Mouse (Mus musculus): ENCODE data around the gene Pfn1. TPM values are rescaled to one million over a fixed set of nuclear protein-coding genes. Genes with fewer than 3 reads are reported as not detected.

The Pfn1 gene
- polyA plus RNA-seq, 1 experiment from 2014 or later: 1,872 TPM

DNA sequence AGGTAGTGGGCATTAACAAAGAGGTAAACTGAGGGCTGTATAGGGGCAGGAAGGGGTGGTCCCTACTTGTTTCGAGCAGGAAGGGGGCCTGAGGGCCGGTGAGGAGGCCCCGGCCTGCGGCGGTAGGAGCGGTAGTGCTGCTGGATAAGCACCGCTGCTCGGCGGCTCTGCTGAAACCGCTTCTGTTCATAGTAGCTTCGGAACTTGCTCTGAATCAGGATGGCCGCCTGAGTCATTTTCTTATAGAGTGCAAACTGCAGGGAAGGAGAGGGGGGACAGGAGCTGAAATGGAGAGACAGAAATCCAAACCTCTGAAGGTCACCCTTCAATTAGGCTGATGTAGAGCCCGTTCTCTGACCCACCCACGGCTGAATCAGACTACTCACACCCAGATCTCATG, 16.0 kb upstream of the Pfn1 start:
- no peak for DNase-seq (ENCODE audit: low spot score)
- peak overlapping the region; percentile 96 for H3K27ac ChIP-seq
- WGBS: 47% methylated on average over 14 of the region's 14 CpGs
- H3K4me1 ChIP-seq (replicated peaks): peaks cover 43% of the 10 kb centered on the region
- H3K27me3 ChIP-seq (ENCODE audit: insufficient read depth, poor library complexity, severe bottlenecking): no peaks in the 10 kb centered on the region
- H3K9me3 ChIP-seq: no peaks in the 10 kb centered on the region
- peak overlapping the region; percentile 80 for H3K4me3 ChIP-seq
- H3K36me3 ChIP-seq: peaks cover 56% of the 10 kb centered on the region

GRCm38 (mm10) chr11:70669582-70670345, 15.3 kb upstream of the Pfn1 start:
- Histone ChIP-seq H3K9me3 (no peaks in the 10 kb centered on the region), H3K27me3 (ENCODE audit: insufficient read depth, poor library complexity, severe bottlenecking) (no peaks in the 10 kb centered on the region), H3K4me3 (peak overlapping the region; percentile 80), H3K4me1 (replicated peaks) (peaks cover 43% of the 10 kb centered on the region), H3K27ac (peak overlapping the region; percentile 96), H3K36me3 (peaks cover 57% of the 10 kb centered on the region)
- DNase-seq (ENCODE audit: low spot score): peak; percentile 83
- under 1% methylated on average over 31 of the region's 31 CpGs for WGBS

- no peaks in the 10 kb centered on the region for H3K27me3 ChIP-seq (ENCODE audit: insufficient read depth, poor library complexity, severe bottlenecking)
- H3K36me3 ChIP-seq: peaks cover 58% of the 10 kb centered on the region
- under 1% methylated on average over 44 of the region's 44 CpGs for WGBS
- H3K4me3 ChIP-seq: peak within 1 kb of the TSS; percentile 80
- peak; percentile 96 for DNase-seq (ENCODE audit: low spot score)
- H3K9me3 ChIP-seq: no peaks in the 10 kb centered on the region
- H3K4me1 ChIP-seq (replicated peaks): peaks cover 42% of the 10 kb centered on the region
- peak within 1 kb of the TSS; percentile 96 for H3K27ac ChIP-seq
Measured at GRCm38 (mm10) chr11:70668771-70669505, 14.5 kb upstream of the Pfn1 start, which contains the start of gene Spag7. Gene Spag7 (minus strand): TSS chr11:70669416.

- peaks cover 60% of the 10 kb centered on the region for H3K36me3 ChIP-seq
Measured at GRCm38 (mm10) chr11:70668335-70668770, 13.9 kb upstream of the Pfn1 start.

DNA sequence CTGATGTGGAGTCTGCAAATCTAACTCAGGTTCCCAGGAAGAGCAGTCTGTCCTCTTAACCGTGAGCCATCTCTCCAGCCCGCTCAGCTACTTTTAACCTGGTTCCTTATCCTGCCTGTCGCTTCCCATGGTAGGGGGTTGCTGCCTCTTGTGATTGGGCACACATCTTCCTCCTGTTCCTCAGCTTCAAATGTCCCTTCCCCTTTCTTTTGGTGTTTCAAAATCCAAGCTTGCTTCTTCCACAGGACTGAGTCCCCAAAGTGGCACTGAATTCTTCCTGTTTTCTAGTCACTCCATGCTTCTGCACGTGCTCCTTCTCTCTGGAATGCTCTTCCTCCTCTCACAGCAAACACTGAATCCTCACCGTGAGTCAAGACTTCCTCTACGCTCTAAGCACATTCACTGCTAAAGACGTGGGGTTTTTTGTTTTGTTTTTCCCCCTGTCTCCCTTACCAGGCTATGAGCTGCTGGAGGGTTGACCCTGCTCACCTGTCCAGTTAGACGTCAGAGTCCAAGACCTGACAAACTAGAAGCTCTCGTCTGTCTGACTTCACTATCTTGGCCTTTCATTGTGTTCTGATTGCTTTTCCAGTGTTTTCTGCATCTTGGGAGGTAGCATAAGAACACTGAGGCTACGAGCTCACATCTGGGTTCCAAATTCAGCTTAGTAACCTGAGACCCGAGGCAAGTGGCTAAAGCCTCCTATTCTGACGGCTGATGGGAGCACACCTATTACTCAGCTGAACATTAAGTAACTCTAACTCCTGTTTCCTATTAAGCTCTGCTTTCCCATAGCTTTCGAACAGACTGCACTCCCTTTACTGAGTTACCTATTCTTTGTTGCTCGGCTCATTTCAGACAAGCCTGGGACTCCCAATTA, 13.1 kb upstream of the Pfn1 start:
- Histone ChIP-seq H3K27me3 (ENCODE audit: insufficient read depth, poor library complexity, severe bottlenecking) (no peaks in the 10 kb centered on the region), H3K27ac (peak overlapping the region; percentile 96), H3K4me3 (peak overlapping the region; percentile 80), H3K36me3 (peaks cover 64% of the 10 kb centered on the region), H3K9me3 (no peaks in the 10 kb centered on the region), H3K4me1 (replicated peaks) (peaks cover 39% of the 10 kb centered on the region)
- no peak for DNase-seq (ENCODE audit: low spot score)
- WGBS: 77% methylated on average over 14 of the region's 14 CpGs

More at GRCm38 (mm10) chr11:70668335-70668770, 13.9 kb upstream of the Pfn1 start:
- no peak for DNase-seq (ENCODE audit: low spot score)
- Histone ChIP-seq H3K4me1 (replicated peaks) (peaks cover 39% of the 10 kb centered on the region), H3K9me3 (no peaks in the 10 kb centered on the region), H3K4me3 (peak overlapping the region; percentile 80), H3K27ac (peak overlapping the region; percentile 96), H3K27me3 (ENCODE audit: insufficient read depth, poor library complexity, severe bottlenecking) (no peaks in the 10 kb centered on the region)
- WGBS: under 1% methylated on average over 15 of the region's 15 CpGs

DNA sequence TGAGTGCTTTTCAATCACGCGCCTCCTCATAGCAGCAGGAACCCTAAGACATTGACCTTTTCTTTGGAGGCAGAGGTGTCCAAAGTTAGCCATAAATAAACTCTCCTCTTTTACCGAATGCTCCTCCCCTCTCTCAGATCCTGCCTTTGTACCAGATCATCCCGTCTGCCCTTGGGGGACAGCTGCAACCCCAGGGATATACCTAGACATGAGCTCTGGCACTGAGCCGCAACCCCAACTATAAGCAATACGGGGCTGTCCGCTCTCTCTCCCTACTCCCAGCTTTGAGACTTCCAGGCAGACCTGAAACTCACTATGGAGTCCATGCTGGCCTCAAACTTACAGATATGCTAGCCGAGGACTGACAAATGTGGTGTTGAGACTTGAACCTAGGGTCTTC, 12.2 kb upstream of the Pfn1 start:
- DNase-seq (ENCODE audit: low spot score): no peak
- no peak overlapping the region for H3K4me3 ChIP-seq
- H3K27me3 ChIP-seq (ENCODE audit: insufficient read depth, poor library complexity, severe bottlenecking): no peaks in the 10 kb centered on the region
- H3K4me1 ChIP-seq (replicated peaks): peaks cover 39% of the 10 kb centered on the region
- peaks cover 64% of the 10 kb centered on the region for H3K36me3 ChIP-seq
- WGBS: 93% methylated on average over 8 of the region's 8 CpGs
- no peak overlapping the region for H3K27ac ChIP-seq
- no peaks in the 10 kb centered on the region for H3K9me3 ChIP-seq

DNA sequence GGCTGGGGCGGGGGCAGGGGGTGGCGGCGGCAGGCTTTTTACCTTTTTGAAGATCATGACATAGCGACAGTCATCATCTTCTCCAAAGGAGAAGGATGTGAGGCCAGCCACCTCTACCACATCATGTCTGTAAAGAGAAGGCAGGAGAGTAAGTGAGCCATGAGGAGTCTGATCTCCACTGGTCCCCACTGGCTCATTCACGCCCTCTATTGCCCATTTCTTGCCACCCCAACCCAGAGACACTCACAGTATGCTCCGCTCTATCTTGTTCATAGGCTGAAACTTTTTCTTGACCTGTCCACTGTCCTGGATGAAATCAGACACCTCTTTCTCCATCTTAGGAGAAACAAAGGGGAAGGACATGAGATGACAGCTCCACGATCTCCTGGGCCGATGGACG, 10.3 kb upstream of the Pfn1 start:
- no peak for DNase-seq (ENCODE audit: low spot score)
- Histone ChIP-seq H3K9me3 (no peaks in the 10 kb centered on the region), H3K27me3 (ENCODE audit: insufficient read depth, poor library complexity, severe bottlenecking) (no peaks in the 10 kb centered on the region), H3K4me3 (no peak overlapping the region), H3K27ac (no peak overlapping the region), H3K36me3 (peaks cover 75% of the 10 kb centered on the region), H3K4me1 (replicated peaks) (peaks cover 24% of the 10 kb centered on the region)
- 94% methylated on average over 9 of the region's 9 CpGs for WGBS

GRCm38 (mm10) chr11:70663957-70664356, 9.5 kb upstream of the Pfn1 start:
- no peak for DNase-seq (ENCODE audit: low spot score)
- 98% methylated on average over 6 of the region's 6 CpGs for WGBS
- H3K36me3 ChIP-seq: peaks cover 78% of the 10 kb centered on the region

DNA sequence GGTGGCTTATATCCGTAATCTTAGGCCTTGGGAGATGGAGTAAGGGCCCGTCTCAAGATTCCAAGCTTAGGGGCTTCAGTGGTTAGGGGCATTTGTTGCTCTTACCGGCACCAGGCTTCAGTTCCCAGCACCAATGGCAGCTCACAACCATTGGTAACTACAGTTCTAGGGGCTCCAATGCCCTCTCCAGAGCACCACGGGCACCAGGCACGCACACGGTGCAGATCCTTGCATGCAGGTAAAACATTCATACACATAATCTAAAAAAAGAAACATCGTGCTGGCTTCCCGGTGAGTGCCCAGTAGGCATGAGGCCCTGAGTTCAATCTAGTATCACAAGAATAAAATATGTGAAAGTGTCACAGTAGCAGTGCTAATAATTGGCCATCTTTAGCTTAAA, 8.7 kb upstream of the Pfn1 start:
- no peak for DNase-seq (ENCODE audit: low spot score)
- Histone ChIP-seq H3K27ac (no peak overlapping the region), H3K4me1 (replicated peaks) (peaks cover 28% of the 10 kb centered on the region), H3K9me3 (no peaks in the 10 kb centered on the region), H3K4me3 (no peak overlapping the region), H3K36me3 (peaks cover 78% of the 10 kb centered on the region), H3K27me3 (ENCODE audit: insufficient read depth, poor library complexity, severe bottlenecking) (no peaks in the 10 kb centered on the region)
- whole genome bisulfite sequencing: 92% methylated on average over 8 of the region's 8 CpGs

More at GRCm38 (mm10) chr11:70663957-70664356, 9.5 kb upstream of the Pfn1 start:
- Histone ChIP-seq H3K27me3 (ENCODE audit: insufficient read depth, poor library complexity, severe bottlenecking) (no peaks in the 10 kb centered on the region), H3K27ac (no peak overlapping the region), H3K4me1 (replicated peaks) (peaks cover 22% of the 10 kb centered on the region), H3K4me3 (no peak overlapping the region), H3K9me3 (no peaks in the 10 kb centered on the region)

GRCm38 (mm10) chr11:70660571-70660970, 6.1 kb upstream of the Pfn1 start:
- peaks cover 43% of the 10 kb centered on the region for H3K4me1 ChIP-seq (replicated peaks)
- H3K4me3 ChIP-seq: no peak overlapping the region
- H3K9me3 ChIP-seq: no peaks in the 10 kb centered on the region
- no peak overlapping the region for H3K27ac ChIP-seq
- 89% methylated on average over 8 of the region's 8 CpGs for WGBS
- no peak for DNase-seq (ENCODE audit: low spot score)
- peaks cover 59% of the 10 kb centered on the region for H3K36me3 ChIP-seq
- H3K27me3 ChIP-seq (ENCODE audit: insufficient read depth, poor library complexity, severe bottlenecking): no peaks in the 10 kb centered on the region

DNA sequence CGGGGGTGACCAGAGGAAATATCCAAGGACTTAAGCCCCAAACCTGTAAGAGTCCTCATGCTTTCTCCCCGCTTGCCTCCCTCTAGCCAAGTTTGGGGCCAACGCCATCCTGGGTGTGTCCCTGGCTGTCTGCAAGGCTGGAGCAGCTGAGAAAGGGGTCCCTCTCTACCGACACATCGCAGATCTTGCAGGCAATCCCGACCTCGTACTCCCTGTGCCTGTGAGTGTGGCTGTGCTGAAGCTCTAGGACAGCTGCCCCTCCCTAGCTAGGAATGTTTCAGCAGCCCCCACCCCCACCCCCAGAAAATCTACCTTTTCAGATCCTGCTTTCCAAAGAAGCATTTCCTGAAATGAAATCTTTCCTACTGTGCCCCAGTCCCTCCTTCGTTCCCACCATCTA, 4.5 kb upstream of the Pfn1 start:
- 79% methylated on average over 8 of the region's 8 CpGs for WGBS
- H3K4me3 ChIP-seq: no peak overlapping the region
- peaks cover 44% of the 10 kb centered on the region for H3K4me1 ChIP-seq (replicated peaks)
- H3K9me3 ChIP-seq: no peaks in the 10 kb centered on the region
- no peak for DNase-seq (ENCODE audit: low spot score)
- H3K27me3 ChIP-seq (ENCODE audit: insufficient read depth, poor library complexity, severe bottlenecking): no peaks in the 10 kb centered on the region
- peaks cover 43% of the 10 kb centered on the region for H3K36me3 ChIP-seq
- H3K27ac ChIP-seq: no peak overlapping the region

DNA sequence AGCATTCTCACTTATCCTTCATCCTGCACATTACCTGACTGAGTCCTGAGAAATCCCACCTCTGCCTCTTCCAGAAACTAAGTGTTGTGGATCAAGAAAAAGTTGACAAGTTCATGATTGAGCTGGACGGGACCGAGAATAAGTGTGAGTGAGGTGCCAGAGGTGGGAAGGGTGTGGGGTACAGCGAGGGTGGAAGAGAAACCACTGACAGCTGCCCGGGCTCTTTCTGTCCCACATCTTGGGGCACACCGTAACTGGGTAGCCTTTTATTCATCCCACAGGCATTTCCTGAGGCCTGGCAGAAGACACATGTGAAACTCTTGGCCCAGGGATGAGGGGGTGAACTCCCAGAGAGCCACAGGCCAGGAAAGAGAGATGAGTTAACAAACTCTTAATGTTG, 4.1 kb upstream of the Pfn1 start:
- no peak for DNase-seq (ENCODE audit: low spot score)
- peaks cover 39% of the 10 kb centered on the region for H3K36me3 ChIP-seq
- no peak overlapping the region for H3K4me3 ChIP-seq
- no peaks in the 10 kb centered on the region for H3K27me3 ChIP-seq (ENCODE audit: insufficient read depth, poor library complexity, severe bottlenecking)
- WGBS: 88% methylated on average over 5 of the region's 5 CpGs
- H3K9me3 ChIP-seq: no peaks in the 10 kb centered on the region
- peaks cover 44% of the 10 kb centered on the region for H3K4me1 ChIP-seq (replicated peaks)
- H3K27ac ChIP-seq: peak overlapping the region; percentile 99; the same call in 1 of the 2 replicates
